Comparison of ENCODE assay signal across 9 mouse cellular contexts in genomic region chr14:16483656-16484380, GRCm38 (mm10).
DNase-seq lines count a peak whose midpoint lies in the region; ATAC-seq lines count a peak whose summit lies in the region.
"Had no signal": no experiment of that assay in that cellular context is flagged by ENCODE, and none has a peak within 500 bp of the region (broad histone marks: within the 10 kb centered on the region; RNA-seq: fewer than 3 reads in every experiment).

No protein-coding gene starts in this region.

- peaks cover 16% of the 10 kb centered on the region for H3K4me1 ChIP-seq in embryonic facial prominence, embryonic 13.5 days
- peaks cover 10% of the 10 kb centered on the region for H3K4me1 ChIP-seq in embryonic facial prominence, embryonic 10.5 days
- peaks cover 14% of the 10 kb centered on the region for H3K4me1 ChIP-seq in heart, embryonic 11.5 days (ENCODE audit: control insufficient read depth, insufficient read depth, low read length)
- H3K4me1 ChIP-seq in limb, embryonic 13.5 days, result peaks cover 20% of the 10 kb centered on the region

- no peak overlapping the region for H3K4me2 ChIP-seq in embryonic facial prominence, embryonic 13.5 days
- H3K4me2 ChIP-seq in heart, embryonic 11.5 days, result no peak overlapping the region
- no peak overlapping the region for H3K4me2 ChIP-seq in limb, embryonic 13.5 days (replicated peaks)
- H3K4me2 ChIP-seq: embryonic facial prominence, embryonic 12.5 days had no signal

- DNase-seq in embryonic facial prominence, embryonic 10.5 days (ENCODE audit: low spot score), result no peak
- DNase-seq in adrenal gland, postnatal 25 days, result peak; percentile 20
- DNase-seq in natural killer cell, adult 2 months (ENCODE audit: low spot score in 2 of 2), result no peak
- DNase-seq in layer of hippocampus, postnatal 14 days (ENCODE audit: low spot score in 2 of 2), result no peak

- no peak overlapping the region for H3K9ac ChIP-seq in embryonic facial prominence, embryonic 13.5 days
- H3K9ac ChIP-seq in heart, embryonic 11.5 days (ENCODE audit: low read depth, low read length), result no peak overlapping the region
- H3K9ac ChIP-seq in limb, embryonic 13.5 days, result no peak overlapping the region
- H3K9ac ChIP-seq: embryonic facial prominence, embryonic 12.5 days had no signal

- H3K36me3 ChIP-seq in embryonic facial prominence, embryonic 13.5 days, result no peaks in the 10 kb centered on the region
- H3K36me3 ChIP-seq in embryonic facial prominence, embryonic 10.5 days (replicated peaks), result no peaks in the 10 kb centered on the region
- H3K36me3 ChIP-seq in heart, embryonic 11.5 days (ENCODE audit: control insufficient read depth, insufficient read depth, low read length), result no peaks in the 10 kb centered on the region
- no peaks in the 10 kb centered on the region for H3K36me3 ChIP-seq in limb, embryonic 13.5 days
- H3K36me3 ChIP-seq: embryonic facial prominence, embryonic 12.5 days had no signal

- WGBS in embryonic facial prominence, embryonic 13.5 days, result 39% methylated on average over 8 of the region's 8 CpGs
- 63% methylated on average over 8 of the region's 8 CpGs for WGBS in embryonic facial prominence, embryonic 10.5 days
- WGBS in heart, embryonic 11.5 days (ENCODE audit: insufficient replicate concordance), result 51% methylated on average over 8 of the region's 8 CpGs
- whole genome bisulfite sequencing in limb, embryonic 13.5 days, result 45% methylated on average over 8 of the region's 8 CpGs

- H3K27me3 ChIP-seq in embryonic facial prominence, embryonic 13.5 days, result no peaks in the 10 kb centered on the region
- H3K27me3 ChIP-seq in embryonic facial prominence, embryonic 10.5 days (replicated peaks; ENCODE audit: low read depth, poor library complexity, severe bottlenecking), result no peaks in the 10 kb centered on the region
- H3K27me3 ChIP-seq in heart, embryonic 11.5 days (ENCODE audit: control insufficient read depth, insufficient read depth, low read length), result no peaks in the 10 kb centered on the region
- no peaks in the 10 kb centered on the region for H3K27me3 ChIP-seq in limb, embryonic 13.5 days
- H3K27me3 ChIP-seq: embryonic facial prominence, embryonic 12.5 days had no signal

- no peak overlapping the region for H3K4me3 ChIP-seq in embryonic facial prominence, embryonic 13.5 days
- H3K4me3 ChIP-seq in embryonic facial prominence, embryonic 10.5 days, result no peak overlapping the region
- no peak overlapping the region for H3K4me3 ChIP-seq in heart, embryonic 11.5 days (ENCODE audit: low read depth, low read length)
- no peak overlapping the region for H3K4me3 ChIP-seq in limb, embryonic 13.5 days
- H3K4me3 ChIP-seq: embryonic facial prominence, embryonic 12.5 days had no signal

- H3K27ac ChIP-seq in embryonic facial prominence, embryonic 13.5 days, result peak overlapping the region; percentile 22; the same call in 1 of the 2 replicates
- no peak overlapping the region for H3K27ac ChIP-seq in embryonic facial prominence, embryonic 10.5 days (replicated peaks)
- peak overlapping the region; percentile 3; the same call in 1 of the 2 replicates for H3K27ac ChIP-seq in heart, embryonic 11.5 days (ENCODE audit: low read depth, low read length)
- H3K27ac ChIP-seq in limb, embryonic 13.5 days, result peak overlapping the region; percentile 70; the same call in 1 of the 2 replicates
- H3K27ac ChIP-seq: embryonic facial prominence, embryonic 12.5 days had no signal

- ATAC-seq in embryonic facial prominence, embryonic 13.5 days (ENCODE audit: insufficient number of reproducible peaks, insufficient read depth, low FRiP score, low TSS enrichment, low read depth), result 0 out of 2 replicates have a peak, but pooled peaks have one; percentile 45
- ATAC-seq in heart, embryonic 11.5 days (replicated peaks; ENCODE audit: insufficient number of reproducible peaks, low FRiP score, low TSS enrichment), result peak; percentile 71
- ATAC-seq in limb, embryonic 13.5 days (ENCODE audit: low FRiP score, low read depth), result peak; percentile 87
- no peak for ATAC-seq in monocyte, adult 5-6 weeks (replicated peaks; ENCODE audit: insufficient number of reproducible peaks, low FRiP score, low TSS enrichment, poor library complexity, severe bottlenecking)

- no peaks in the 10 kb centered on the region for H3K9me3 ChIP-seq in embryonic facial prominence, embryonic 13.5 days
- no peaks in the 10 kb centered on the region for H3K9me3 ChIP-seq in embryonic facial prominence, embryonic 10.5 days
- H3K9me3 ChIP-seq in heart, embryonic 11.5 days (replicated peaks; ENCODE audit: control insufficient read depth, low read length), result no peaks in the 10 kb centered on the region
- no peaks in the 10 kb centered on the region for H3K9me3 ChIP-seq in limb, embryonic 13.5 days
- H3K9me3 ChIP-seq: embryonic facial prominence, embryonic 12.5 days had no signal
